Mouse (Mus musculus): Measurements from ENCODE around the gene Setd1a. TPM values are rescaled to one million over a fixed set of nuclear protein-coding genes. Genes with fewer than 3 reads are reported as not detected.

Setd1a gene
- total RNA-seq, 2 experiments from 2014 or later = 42.3 to 43.4 TPM

DNA sequence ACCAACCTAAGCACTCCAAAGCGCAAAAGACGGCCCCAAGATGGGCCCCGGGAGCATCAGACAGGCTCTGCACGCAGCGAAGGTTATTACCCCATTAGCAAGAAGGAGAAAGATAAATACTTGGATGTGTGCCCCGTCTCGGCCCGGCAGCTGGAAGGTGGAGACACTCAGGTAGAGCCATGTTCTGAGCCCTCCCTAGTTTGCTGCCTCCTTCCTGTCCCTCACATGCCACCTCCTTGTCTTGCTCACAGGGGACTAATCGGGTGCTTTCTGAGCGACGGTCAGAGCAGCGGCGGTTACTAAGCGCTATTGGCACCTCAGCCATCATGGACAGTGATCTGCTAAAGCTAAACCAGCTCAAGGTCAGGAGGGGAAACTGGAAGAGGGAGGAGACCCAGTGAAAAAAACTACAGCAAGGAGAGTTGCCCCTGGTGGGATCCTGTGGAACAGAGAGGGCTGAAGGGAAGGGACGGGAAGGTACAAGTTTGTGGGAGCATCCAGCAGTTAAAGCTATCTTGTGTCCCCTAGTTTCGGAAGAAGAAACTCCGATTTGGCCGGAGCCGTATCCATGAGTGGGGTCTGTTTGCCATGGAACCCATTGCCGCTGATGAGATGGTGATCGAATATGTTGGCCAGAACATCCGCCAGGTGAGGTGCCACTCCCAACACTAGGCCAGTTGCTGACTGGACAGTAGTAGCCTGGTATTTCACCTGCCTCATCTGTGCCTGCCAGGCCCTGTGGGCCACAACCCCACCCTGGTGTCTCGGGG is 20.8 kb downstream of the Setd1a start:
- intact Hi-C loops (cut with DNase I) = no loop called here
- no peak for DNase-seq (ENCODE audit: low spot score in 2 of 2)

DNA sequence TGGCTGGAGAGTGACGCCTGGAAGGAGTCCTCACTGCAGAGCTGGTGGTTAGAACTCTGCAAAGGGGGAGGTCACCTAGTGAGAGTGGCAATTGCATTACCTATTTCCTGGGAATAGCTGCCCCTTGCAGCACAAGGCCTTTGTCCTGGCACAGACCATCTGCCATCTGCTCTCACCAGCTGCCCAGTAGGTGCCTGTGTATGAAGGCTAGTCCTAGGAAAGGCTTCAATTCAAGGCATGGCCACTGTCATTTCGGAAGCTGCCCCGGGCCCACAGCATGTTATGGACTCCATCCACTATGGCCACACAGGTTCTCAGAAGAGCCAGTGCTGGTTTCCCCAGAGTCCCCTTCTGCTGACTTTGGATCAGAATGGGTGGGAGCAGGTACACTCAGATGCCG is 22.1 kb downstream of the Setd1a start:
- intact Hi-C loops (cut with DNase I) = no loop called here
- DNase-seq (ENCODE audit: low spot score in 2 of 2) = no peak

DNA sequence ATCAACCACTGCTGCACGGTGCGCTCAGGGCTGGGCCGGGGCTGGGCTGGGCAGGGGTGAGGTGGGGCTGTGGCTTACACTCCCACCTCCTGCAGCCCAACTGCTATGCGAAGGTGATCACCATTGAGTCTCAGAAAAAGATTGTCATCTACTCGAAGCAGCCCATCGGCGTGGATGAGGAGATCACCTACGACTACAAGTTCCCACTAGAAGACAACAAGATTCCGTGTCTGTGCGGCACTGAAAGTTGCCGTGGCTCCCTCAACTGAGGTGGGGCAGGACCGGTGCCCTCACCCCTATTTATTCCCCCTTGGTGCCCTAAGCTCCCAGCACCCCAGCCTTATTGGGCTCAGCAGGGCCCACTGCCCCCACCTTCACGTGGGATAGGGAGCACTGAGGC is 22.7 kb downstream of the Setd1a start:
- intact Hi-C loops (cut with DNase I) = no loop called here
- DNase-seq (ENCODE audit: low spot score in 2 of 2) = no peak

DNA sequence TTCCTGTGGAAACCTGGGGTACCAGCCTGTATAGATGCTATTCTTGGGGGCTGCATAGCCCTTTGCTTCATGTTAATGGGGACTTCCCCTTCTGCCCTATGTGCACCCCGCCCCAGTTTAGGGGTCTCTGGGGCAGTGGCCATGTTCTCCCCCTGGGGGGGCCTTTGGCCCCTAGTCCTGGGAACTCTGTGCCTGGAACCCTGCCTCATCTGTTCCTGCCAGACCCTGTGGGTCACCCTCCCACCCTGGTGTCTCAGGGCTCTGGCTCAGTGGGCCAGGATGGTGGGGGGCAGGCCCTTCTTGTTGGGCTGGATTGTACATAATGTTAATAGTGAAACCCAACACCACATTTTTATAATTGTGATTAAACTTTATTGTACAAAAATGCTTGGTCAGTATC is 23.3 kb downstream of the Setd1a start:
- no peak for DNase-seq (ENCODE audit: low spot score in 2 of 2)
- intact Hi-C loops (cut with DNase I) = no loop called here

DNA sequence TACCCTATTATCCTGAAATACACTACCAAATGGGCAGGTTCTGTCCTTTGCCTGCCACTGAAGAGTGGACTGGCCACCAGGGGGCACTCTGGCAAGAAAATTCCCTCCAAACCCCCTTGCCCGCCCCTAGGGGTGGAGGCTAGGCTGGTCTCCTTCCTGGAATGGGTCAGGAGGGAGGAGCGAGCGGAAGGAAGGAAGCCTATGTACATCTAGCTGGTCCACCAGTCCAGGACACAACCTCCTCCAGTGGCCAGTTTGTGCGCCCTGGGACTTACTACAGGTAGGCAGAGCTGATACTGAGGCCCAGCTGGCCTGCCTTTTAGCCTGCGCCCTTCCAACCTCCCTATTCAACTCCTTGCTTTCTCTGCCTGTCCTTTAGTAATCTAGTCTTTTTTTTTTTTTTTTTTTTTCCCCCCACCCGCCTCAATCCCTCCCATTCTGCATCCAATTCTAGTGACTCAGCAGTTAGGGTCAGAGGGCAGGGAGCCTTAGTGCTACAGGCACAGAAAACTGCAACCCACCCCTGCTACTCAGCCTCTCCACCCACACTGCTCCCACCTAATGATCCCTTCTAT is 24.1 kb downstream of the Setd1a start, which contains the start of gene Hsd3b7:
Hsd3b7 (plus strand) TSS at position 170 of the 575 bp plus-strand sequence.
- peak; percentile 78 to 89 for DNase-seq (ENCODE audit: low spot score in 2 of 2)
- intact Hi-C loops (cut with DNase I) = no loop called here

DNA sequence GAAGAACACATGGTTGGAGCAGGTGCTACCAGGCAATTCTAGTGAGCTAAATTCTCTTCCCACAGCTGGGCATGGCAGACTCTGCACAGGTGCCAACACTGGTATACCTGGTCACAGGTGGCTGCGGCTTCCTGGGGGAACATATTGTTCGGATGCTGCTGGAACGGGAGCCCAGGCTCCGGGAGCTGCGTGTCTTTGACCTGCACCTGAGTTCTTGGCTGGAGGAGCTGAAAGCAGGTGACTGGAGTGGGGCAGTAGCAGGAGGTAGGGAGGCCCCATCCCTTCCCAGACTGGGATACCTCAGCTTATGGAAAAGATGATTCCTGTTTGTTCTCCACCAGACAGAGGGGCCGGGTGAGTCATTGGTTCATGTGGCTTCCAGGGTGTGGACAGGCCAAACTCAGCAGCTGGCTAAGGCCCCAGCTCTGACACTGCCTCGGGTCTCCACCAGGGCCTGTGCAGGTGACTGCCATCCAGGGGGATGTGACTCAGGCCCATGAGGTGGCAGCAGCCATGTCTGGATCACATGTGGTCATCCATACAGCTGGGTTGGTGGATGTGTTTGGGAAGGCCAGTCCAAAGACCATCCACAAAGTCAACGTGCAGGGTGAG is 24.6 kb downstream of the Setd1a start:
- no peak for DNase-seq (ENCODE audit: low spot score in 2 of 2)

DNA sequence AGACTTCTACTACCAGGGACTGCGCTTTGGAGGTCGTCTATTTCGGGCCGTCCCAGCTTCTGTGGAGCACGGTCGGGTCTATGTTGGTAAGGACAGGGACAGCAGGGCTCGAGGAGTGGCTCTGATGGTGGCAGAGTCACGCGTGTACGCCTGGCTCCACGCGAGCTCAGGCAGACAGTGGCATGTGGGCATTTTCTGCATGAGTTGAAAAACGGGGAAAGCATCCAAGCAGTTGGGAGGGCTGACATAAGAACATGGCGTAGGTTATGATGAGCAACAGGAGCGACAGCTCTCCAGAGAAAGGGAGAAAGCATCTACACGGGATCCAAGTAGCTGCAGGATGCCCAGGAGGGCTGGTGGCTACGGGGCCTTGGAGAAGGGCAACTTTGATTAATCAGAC is 25.8 kb downstream of the Setd1a start:
- DNase-seq (ENCODE audit: low spot score in 2 of 2) = peak in 1 of 2 experiments; percentile 66
- intact Hi-C loops (cut with DNase I) = no loop called here

More for the DNA sequence above, 24.6 kb downstream of the Setd1a start:
- intact Hi-C loops (cut with DNase I) = no loop called here

DNA sequence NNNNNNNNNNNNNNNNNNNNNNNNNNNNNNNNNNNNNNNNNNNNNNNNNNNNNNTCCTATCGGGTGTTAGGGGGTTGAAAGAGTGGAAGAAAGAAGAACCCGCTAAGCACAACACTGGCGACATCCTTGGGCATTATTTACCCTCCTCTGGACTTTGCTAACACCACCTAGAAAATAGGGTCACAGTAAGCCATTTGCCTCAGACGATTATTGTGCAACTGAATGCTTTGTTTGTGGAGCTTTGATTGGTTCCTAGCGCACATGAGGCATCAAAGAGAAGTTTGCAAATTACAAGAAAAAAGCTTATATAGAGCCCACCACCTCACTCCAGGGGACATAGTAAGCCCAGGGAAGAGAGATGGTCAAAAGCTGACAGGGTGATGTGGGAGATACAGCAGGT is 32.4 kb downstream of the Setd1a start:
- intact Hi-C loops (cut with DNase I) = loop anchor here (1.0 kb wide), 1 partner anchor 93 kb away; no protein-coding TSS in a partner anchor
- DNase-seq (ENCODE audit: low spot score in 2 of 2) = no peak

DNA sequence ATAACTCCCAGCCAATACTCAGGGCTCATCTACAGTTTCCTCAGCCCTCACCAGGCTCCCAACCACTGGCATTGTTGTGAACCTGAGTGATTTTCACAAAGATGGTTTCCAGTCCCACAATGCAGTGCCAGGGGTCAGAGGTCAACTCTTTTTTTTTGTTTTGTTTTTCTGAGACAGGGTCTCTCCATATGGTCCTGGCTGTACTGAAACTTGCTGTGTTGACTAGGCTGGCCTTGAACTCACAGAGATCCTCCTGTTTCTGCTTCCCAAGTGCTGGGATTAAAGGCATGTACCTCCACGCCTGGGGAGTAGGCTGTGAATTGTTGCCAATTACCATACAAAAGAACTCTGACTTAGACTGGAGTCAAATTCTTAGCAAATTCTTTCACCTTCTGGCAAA is 33.4 kb downstream of the Setd1a start:
- intact Hi-C loops (cut with DNase I) = loop anchor here (1.0 kb wide), 1 partner anchor 92 kb away; no protein-coding TSS in a partner anchor
- DNase-seq (ENCODE audit: low spot score in 2 of 2) = no peak

DNA sequence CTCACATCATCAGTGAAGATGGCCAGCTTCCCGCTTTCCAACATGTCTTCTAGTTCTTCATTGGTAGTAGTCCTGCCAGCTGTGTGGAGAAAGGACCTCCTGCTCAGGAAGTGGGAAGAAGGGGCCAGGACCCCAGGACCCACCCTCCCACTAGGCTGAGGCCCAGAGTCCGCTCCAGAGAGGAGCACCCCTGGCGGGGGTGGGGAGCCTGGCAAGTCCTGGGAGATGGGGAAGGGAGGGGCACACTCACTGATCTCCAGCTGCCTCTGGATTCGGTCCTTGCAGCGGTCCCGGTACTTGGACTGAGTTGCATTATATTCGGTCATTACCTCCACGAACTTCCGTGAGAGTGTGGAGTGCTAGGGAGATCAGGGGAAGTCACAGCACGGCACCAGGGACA is 34.2 kb downstream of the Setd1a start:
- no peak for DNase-seq (ENCODE audit: low spot score in 2 of 2)
- intact Hi-C loops (cut with DNase I) = no loop called here

DNA sequence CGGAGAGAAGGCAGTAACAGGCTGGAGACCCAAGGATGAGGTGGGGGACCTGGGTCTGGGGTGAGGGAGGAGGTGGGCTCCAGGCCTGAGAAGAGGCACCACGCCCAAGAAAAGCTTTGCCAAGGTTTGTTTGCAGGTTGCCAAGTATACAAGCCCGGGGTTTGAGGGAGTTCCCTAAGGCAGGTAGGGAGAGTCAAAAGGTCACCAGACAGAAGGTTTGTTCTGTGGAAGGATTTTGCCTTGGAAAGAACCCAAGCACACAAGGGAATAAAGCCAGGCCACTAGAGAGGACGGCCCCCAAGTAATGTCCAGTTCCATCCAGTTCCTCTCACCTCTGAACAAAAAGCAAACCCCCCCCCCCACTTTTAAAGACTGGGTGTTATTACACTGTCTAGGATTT is 34.8 kb downstream of the Setd1a start:
- no peak for DNase-seq (ENCODE audit: low spot score in 2 of 2)
- intact Hi-C loops (cut with DNase I) = no loop called here

DNA sequence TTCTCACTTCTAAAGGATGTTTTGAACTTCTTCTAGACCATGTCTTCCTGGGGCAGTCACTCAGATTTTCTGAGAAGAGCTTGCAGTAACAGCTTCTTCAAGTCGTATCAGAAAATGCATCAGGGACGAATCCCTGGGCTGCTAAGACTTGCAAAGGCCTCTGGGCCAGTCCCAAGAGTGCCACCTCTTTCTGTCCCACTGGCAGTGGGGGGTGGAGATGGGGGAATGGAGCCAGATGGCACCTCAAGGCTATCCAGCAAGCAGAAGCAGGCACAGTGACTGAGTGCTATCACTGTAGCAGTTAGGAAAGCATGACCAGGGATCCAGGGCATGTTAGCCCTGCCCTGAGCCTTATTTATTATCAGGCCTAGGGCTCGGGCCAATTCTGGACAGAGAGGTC is 35.8 kb downstream of the Setd1a start:
- intact Hi-C loops (cut with DNase I) = no loop called here
- no peak for DNase-seq (ENCODE audit: low spot score in 2 of 2)

DNA sequence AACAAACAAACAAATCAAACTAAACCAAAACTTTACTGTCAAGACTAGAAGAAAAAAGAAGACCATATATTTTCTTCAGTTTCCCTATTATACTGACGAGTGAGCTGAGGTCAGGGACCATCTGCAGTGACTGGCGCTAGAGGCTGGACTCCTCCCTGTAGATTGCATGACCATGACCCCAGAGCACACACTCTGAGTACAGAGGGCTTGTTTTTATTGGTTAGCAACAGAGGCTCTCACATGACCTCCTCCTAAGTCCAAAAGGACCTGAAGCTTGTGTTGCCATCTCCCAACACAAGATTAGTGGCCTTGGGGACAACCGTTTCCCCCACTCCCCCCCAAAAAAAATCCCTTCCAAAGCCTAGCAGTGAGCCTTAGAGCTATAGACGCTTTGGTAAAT is 37.4 kb downstream of the Setd1a start:
- no peak for DNase-seq (ENCODE audit: low spot score in 2 of 2)
- intact Hi-C loops (cut with DNase I) = no loop called here

DNA sequence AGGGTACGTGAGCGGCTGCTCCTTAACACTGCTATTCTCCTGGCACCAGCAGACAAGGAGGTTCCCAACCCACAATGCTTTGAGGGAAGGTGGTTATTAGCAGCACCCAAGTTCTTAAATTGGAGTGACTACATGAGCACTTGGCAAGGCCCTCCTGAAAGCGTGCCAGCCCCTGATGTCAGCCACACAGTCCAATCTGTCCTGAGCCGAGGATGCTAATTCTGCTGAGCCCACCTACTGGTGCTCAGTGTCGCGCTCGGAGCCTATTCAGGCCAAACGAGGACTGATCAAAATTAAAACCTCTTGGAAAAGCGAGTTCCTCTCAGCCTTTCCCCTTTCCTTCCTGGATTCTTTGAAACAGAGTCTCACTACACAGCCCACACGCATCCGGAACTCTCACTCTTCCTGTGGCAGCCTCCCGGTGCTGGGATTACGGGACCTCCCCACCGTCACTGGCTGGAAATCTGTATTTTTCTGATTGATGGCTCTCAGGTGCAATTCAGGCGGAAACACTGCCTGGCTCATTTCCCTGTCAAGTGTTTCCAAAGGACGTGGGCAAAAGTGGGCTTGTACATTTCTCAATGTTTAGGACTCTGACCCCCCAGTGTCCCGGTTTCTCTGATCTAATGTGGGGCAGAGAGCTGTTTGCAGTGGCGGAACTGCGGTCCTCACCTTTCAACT is 37.9 kb downstream of the Setd1a start:
- peak; percentile 66 to 87 for DNase-seq (ENCODE audit: low spot score in 2 of 2)
- intact Hi-C loops (cut with DNase I) = no loop called here

DNA sequence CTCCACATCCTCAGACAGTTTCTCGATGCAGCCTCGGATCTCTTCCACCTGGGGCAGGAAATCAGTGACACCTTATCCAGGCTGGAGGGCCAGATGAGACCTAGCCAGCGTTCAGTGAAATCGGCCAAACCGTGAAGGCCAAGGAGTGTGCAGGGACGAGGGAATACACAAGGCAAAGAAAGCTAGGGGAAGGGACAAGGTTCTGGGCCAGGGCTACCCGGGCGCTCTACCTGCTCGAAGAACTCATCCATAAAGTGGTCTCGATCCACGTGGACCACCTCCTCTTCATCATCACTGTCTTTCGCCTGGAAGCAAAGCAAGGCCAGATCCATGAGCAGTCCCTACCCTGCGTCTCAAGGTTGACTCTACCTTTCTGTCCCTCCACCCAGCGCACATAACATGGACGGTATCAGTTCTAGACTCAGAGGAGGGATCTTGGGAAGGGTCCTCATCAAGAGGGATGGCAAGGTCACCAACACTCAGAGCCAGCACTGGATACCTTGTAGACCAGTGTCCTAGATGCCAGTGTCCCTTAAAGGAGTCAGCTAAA is 38.7 kb downstream of the Setd1a start:
- DNase-seq (ENCODE audit: low spot score in 2 of 2) = no peak
- intact Hi-C loops (cut with DNase I) = no loop called here

DNA sequence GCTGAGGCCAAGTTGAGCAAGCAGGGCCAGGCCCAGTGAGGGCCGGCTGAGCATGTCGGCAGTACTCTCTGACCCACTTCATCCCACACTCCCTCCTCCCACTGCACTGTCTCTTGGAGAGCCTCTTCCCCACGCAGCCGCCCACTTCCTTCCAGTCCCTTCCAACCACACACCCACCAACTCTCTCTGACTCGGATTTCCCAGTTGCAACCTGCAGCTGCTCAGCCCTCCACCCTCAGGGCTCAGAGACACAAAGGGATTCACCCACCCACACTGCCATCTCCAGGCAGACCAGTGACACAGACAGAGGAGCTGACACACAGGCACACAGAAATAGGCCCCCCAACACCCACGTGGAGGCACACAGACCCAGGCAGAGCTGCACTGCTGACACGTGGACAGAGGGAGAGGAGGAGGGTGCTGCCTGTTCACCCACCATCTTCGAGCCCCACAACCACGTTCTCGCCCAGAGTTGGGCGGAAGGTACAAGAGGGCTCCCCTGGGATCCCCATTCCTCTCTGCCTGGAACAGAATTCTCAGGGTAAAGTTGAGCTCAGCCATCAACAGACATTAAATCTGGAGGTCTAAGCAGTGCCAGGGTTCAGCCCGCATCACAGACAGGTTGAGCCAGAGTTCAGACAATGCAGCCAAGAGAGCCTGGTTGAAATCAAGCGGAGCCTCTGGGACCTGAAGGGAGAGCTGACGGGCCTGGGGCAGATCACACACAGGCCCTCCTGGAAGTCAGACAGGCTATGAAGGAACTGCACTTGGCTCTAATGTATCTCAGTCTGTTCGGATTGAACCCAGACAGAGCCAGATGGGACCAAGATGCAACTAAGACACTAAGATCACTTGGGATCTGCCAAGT is 39.7 kb downstream of the Setd1a start:
- peak; percentile 69 to 95 for DNase-seq (ENCODE audit: low spot score in 2 of 2)

DNA sequence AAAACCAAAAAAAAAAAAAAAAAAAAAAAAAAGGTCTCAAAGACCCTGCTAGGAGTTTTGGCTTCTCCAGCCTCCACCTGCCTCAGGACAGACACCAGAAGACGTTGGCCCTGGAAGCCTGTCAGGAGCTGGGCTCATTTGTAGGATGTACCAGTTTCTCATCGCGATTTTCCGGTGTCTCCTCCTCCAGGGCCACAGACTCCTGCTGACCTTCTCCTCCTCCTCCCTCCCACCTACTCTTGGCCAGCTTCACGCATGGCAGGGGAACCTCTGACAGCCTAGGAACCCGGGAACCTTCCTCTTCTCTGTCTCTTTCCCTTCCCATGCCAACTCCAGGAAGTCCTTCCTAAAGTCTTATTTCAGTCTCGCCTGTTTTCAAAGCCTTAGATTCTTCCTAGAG is 40.6 kb downstream of the Setd1a start:
- no peak for DNase-seq (ENCODE audit: low spot score in 2 of 2)
- intact Hi-C loops (cut with DNase I) = no loop called here

More for the DNA sequence above, 39.7 kb downstream of the Setd1a start:
- intact Hi-C loops (cut with DNase I) = loop anchor here (1.0 kb wide), 1 partner anchor 25 kb away; no protein-coding TSS in a partner anchor

DNA sequence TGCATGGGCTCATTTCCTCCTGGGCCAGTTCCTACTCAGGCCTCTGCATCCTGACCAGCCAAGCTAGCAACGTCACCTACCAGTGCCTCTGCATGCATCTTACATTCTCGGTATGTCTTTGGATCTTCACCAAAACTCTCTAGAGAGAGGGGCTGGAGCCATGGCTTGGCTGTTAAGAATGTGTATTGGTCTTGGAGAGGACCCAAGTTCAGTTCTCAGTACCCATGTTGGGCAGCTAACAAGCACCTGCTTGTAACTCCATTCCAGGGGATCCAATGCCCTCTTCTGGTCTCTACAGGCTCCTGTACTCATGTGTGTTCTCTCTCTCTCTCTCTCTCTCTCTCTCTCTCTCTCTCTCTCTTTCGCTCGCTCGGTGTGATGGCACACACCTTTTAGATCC is 41.3 kb downstream of the Setd1a start:
- no peak for DNase-seq (ENCODE audit: low spot score in 2 of 2)

More for the DNA sequence above, 41.3 kb downstream of the Setd1a start:
- intact Hi-C loops (cut with DNase I) = no loop called here

Measured in left cerebral cortex, postnatal 25 days (tissue).